9 mouse cellular contexts compared by ENCODE assay signal in genomic region chr11:97797369-97798082, GRCm38 (mm10). TPM values are rescaled to one million over a fixed set of nuclear protein-coding genes. Genes with fewer than 3 reads are reported as not detected.
DNase-seq lines count a peak whose midpoint lies in the region; ATAC-seq and TF ChIP-seq lines count a peak whose summit lies in the region.
"Had no signal": no experiment of that assay in that cellular context is flagged by ENCODE, and none has a peak within 500 bp of the region (broad histone marks: within the 10 kb centered on the region; RNA-seq: fewer than 3 reads in every experiment).

No protein-coding gene starts in this region.

- no peaks in the 10 kb centered on the region; the same call in 1 of the 2 replicates for H3K36me3 ChIP-seq in heart, embryonic 11.5 days (ENCODE audit: control insufficient read depth, insufficient read depth, low read length)
- H3K36me3 ChIP-seq in E14TG2a.4 (ENCODE audit: insufficient read depth, low read length) = peaks cover 16% of the 10 kb centered on the region
- 0 out of 2 replicates have a peak, but pooled peaks cover 3% of the 10 kb centered on the region for H3K36me3 ChIP-seq in embryonic facial prominence, embryonic 10.5 days (replicated peaks)
- no peaks in the 10 kb centered on the region for H3K36me3 ChIP-seq in liver, embryonic 13.5 days

- ATAC-seq in heart, embryonic 11.5 days (replicated peaks; ENCODE audit: insufficient number of reproducible peaks, low FRiP score, low TSS enrichment) = no peak
- no peak for ATAC-seq in liver, embryonic 13.5 days (ENCODE audit: low read depth)

- DNase-seq in heart, postnatal 25 days (ENCODE audit: low spot score) = no peak
- DNase-seq in embryonic facial prominence, embryonic 10.5 days (ENCODE audit: low spot score) = peak; percentile 20
- no peak for DNase-seq in liver, embryonic 13.5 days
- DNase-seq in embryo, embryonic 11 days = no peak
- DNase-seq in adrenal gland, adult (ENCODE audit: inconsistent age in 2 of 2, low spot score in 1 of 2) = no peak
- DNase-seq in kidney, adult 18-20 months = no peak

- H3K4me3 ChIP-seq in heart, embryonic 11.5 days (ENCODE audit: low read depth, low read length) = no peak overlapping the region
- peak overlapping the region; percentile 98 for H3K4me3 ChIP-seq in E14TG2a.4 (replicated peaks; ENCODE audit: low read length)
- peak overlapping the region; percentile 96 for H3K4me3 ChIP-seq in embryonic facial prominence, embryonic 10.5 days
- H3K4me3 ChIP-seq in liver, embryonic 13.5 days (replicated peaks) = peak overlapping the region; percentile 77; the same call in 1 of the 2 replicates

- peak overlapping the region; percentile 91 for H3K4me2 ChIP-seq in heart, embryonic 11.5 days
- peak overlapping the region; percentile 96 for H3K4me2 ChIP-seq in liver, embryonic 13.5 days

- no peaks in the 10 kb centered on the region for H3K27me3 ChIP-seq in heart, embryonic 11.5 days (ENCODE audit: control insufficient read depth, insufficient read depth, low read length)
- H3K27me3 ChIP-seq in E14TG2a.4 (ENCODE audit: insufficient read depth, low read length) = no peaks in the 10 kb centered on the region
- H3K27me3 ChIP-seq in embryonic facial prominence, embryonic 10.5 days (replicated peaks; ENCODE audit: low read depth, poor library complexity, severe bottlenecking) = no peaks in the 10 kb centered on the region
- H3K27me3 ChIP-seq in liver, embryonic 13.5 days = 0 out of 2 replicates have a peak, but pooled peaks cover 7% of the 10 kb centered on the region

- no peak overlapping the region for H3K9ac ChIP-seq in heart, embryonic 11.5 days (ENCODE audit: low read depth, low read length)
- H3K9ac ChIP-seq in liver, embryonic 13.5 days = no peak overlapping the region

- no peak for TF ChIP-seq CTCF in E14TG2a.4 (conservative IDR thresholded peaks at IDR 0.05; ENCODE audit: low read length)

- WGBS in heart, embryonic 11.5 days (ENCODE audit: insufficient replicate concordance) = 57% methylated on average over 15 of the region's 15 CpGs
- 58% methylated on average over 15 of the region's 15 CpGs for WGBS in embryonic facial prominence, embryonic 10.5 days
- 50% methylated on average over 15 of the region's 15 CpGs for WGBS in liver, embryonic 13.5 days (ENCODE audit: insufficient replicate concordance)

- no peaks in the 10 kb centered on the region for H3K9me3 ChIP-seq in heart, embryonic 11.5 days (replicated peaks; ENCODE audit: control insufficient read depth, low read length)
- H3K9me3 ChIP-seq in E14TG2a.4 (ENCODE audit: low read length) = no peaks in the 10 kb centered on the region
- H3K9me3 ChIP-seq in embryonic facial prominence, embryonic 10.5 days = no peaks in the 10 kb centered on the region
- no peaks in the 10 kb centered on the region for H3K9me3 ChIP-seq in liver, embryonic 13.5 days (replicated peaks)

- no peak overlapping the region for H3K27ac ChIP-seq in heart, embryonic 11.5 days (ENCODE audit: low read depth, low read length)
- H3K27ac ChIP-seq in embryonic facial prominence, embryonic 10.5 days (replicated peaks) = no peak overlapping the region
- no peak overlapping the region for H3K27ac ChIP-seq in liver, embryonic 13.5 days

- intact Hi-C loops in heart, postnatal 25 days (cut with DNase I) = no loop called here

- H3K4me1 ChIP-seq in heart, embryonic 11.5 days (ENCODE audit: control insufficient read depth, insufficient read depth, low read length) = peaks cover 19% of the 10 kb centered on the region
- peaks cover 62% of the 10 kb centered on the region for H3K4me1 ChIP-seq in E14TG2a.4 (replicated peaks; ENCODE audit: low read depth, low read length)
- peaks cover 37% of the 10 kb centered on the region for H3K4me1 ChIP-seq in embryonic facial prominence, embryonic 10.5 days
- H3K4me1 ChIP-seq in liver, embryonic 13.5 days (replicated peaks) = peaks cover 53% of the 10 kb centered on the region

RNA-seq across cellular contexts. Expression of gene Lasp1, which starts 1.3 kb away (rescaled TPM):
- polyA plus RNA-seq in heart, embryonic 11.5 days (2014; fragmentation: Nextera tagmentation; extraction: Ambion mirVana) = 30.0 and 37.5 TPM in 2 replicates
- 10 to 100 TPM; 41.3 to 46.2 TPM for total RNA-seq in heart, postnatal 25 days (2021)
- polyA plus RNA-seq in embryonic facial prominence, embryonic 10.5 days (2016; fragmentation: Nextera tagmentation; extraction: Ambion mirVana) = 90.5 and 98.7 TPM in 2 replicates
- polyA plus RNA-seq in liver, embryonic 13.5 days (2015; fragmentation: Nextera tagmentation; extraction: Ambion mirVana) = 27.5 and 31.2 TPM in 2 replicates

RNA-seq across cellular contexts. Expression of gene Rpl23, which starts 15.3 kb away (rescaled TPM):
- polyA plus RNA-seq in heart, embryonic 11.5 days (2014; fragmentation: Nextera tagmentation; extraction: Ambion mirVana) = 461 and 517 TPM in 2 replicates
- 100 to 1,000 TPM; 454 to 515 TPM for total RNA-seq in heart, postnatal 25 days (2021)
- polyA plus RNA-seq in embryonic facial prominence, embryonic 10.5 days (2016; fragmentation: Nextera tagmentation; extraction: Ambion mirVana) = 481 and 487 TPM in 2 replicates
- 436 and 468 TPM in 2 replicates for polyA plus RNA-seq in liver, embryonic 13.5 days (2015; fragmentation: Nextera tagmentation; extraction: Ambion mirVana)

RNA-seq across cellular contexts. Expression of gene 1700001P01Rik, which starts 21.8 kb away (rescaled TPM):
- 0.38 TPM in 1 of 2 replicates, not detected in the other for polyA plus RNA-seq in heart, embryonic 11.5 days (2014; fragmentation: Nextera tagmentation; extraction: Ambion mirVana)
- total RNA-seq in heart, postnatal 25 days (2021) = not detected
- 0.85 and 1.1 TPM in 2 replicates for polyA plus RNA-seq in embryonic facial prominence, embryonic 10.5 days (2016; fragmentation: Nextera tagmentation; extraction: Ambion mirVana)
- polyA plus RNA-seq in liver, embryonic 13.5 days (2015; fragmentation: Nextera tagmentation; extraction: Ambion mirVana) = 0.19 and 0.22 TPM in 2 replicates
- polyA plus RNA-seq: heart, embryonic 14.5 days had no signal

RNA-seq across cellular contexts. Expression of gene Cwc25, which starts 31.2 kb away (rescaled TPM):
- polyA plus RNA-seq in heart, embryonic 11.5 days (2014; fragmentation: Nextera tagmentation; extraction: Ambion mirVana) = 9.2 and 9.9 TPM in 2 replicates
- total RNA-seq in heart, postnatal 25 days (2021) = 1 to 10 TPM; 7.0 to 7.2 TPM
- polyA plus RNA-seq in embryonic facial prominence, embryonic 10.5 days (2016; fragmentation: Nextera tagmentation; extraction: Ambion mirVana) = 22.0 and 24.2 TPM in 2 replicates
- polyA plus RNA-seq in liver, embryonic 13.5 days (2015; fragmentation: Nextera tagmentation; extraction: Ambion mirVana) = 7.0 and 7.7 TPM in 2 replicates

RNA-seq across cellular contexts. Expression of gene B230217C12Rik, which starts 43.1 kb away (rescaled TPM):
- polyA plus RNA-seq in heart, embryonic 11.5 days (2014; fragmentation: Nextera tagmentation; extraction: Ambion mirVana) = 8.2 and 8.3 TPM in 2 replicates
- total RNA-seq in heart, postnatal 25 days (2021) = under 1 TPM; 0.83 to 0.87 TPM
- 14.0 and 16.0 TPM in 2 replicates for polyA plus RNA-seq in embryonic facial prominence, embryonic 10.5 days (2016; fragmentation: Nextera tagmentation; extraction: Ambion mirVana)
- polyA plus RNA-seq in liver, embryonic 13.5 days (2015; fragmentation: Nextera tagmentation; extraction: Ambion mirVana) = 0.85 and 1.3 TPM in 2 replicates
